Mouse (Mus musculus): ENCODE results near the gene Fto. TPM values are rescaled to one million over a fixed set of nuclear protein-coding genes. Genes with fewer than 3 reads are reported as not detected.

Fto gene
- total RNA-seq, 2 experiments from 2014 or later, result 69.8 to 77.5 TPM

DNA sequence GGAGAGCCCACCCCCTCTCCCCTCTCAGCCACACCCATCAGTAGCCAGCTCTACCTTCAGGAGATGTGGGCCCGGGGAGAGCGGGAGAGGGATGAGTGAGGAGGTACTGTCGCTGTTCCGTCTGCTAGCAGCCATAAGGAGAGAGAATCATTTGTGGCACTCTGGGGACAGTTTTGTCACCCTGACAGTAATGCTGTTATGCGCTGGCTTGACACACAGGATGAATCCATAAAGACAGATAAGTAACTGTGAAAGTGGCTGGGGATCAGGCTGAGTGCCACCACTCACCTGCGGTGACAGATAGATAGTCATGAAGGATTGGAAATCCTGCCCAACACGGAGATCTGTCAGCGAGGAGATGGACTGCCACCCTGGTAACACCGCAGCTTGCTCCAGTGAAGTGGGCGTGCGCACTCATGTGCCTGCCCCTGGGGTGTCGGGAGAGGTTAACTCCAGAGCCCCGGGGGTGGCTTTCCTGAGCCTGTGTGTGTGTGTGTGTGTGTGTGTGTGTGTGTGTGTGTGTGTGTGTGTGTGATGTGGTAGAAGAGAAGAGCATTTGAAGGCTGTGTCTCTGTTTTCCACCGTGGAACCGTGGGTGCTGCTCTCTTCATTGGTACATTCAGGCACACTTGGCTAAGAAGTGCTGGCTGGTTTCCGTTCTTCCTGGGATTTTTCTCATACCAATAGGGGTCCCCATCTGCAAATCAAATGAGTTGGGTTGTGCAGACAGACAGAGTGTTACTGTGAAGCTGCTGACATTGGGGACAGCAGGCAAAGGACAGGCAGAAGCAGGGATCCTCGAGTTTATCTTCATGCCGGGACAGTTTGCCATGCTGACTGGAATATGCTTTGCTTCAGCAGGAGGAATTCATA is 312.6 kb downstream of the Fto start:
- DNase-seq, result no peak
- intact Hi-C loops (cut with DNase I), result loop anchor here (10.0 kb wide), 1 partner anchor 241 kb away; no protein-coding TSS in a partner anchor

DNA sequence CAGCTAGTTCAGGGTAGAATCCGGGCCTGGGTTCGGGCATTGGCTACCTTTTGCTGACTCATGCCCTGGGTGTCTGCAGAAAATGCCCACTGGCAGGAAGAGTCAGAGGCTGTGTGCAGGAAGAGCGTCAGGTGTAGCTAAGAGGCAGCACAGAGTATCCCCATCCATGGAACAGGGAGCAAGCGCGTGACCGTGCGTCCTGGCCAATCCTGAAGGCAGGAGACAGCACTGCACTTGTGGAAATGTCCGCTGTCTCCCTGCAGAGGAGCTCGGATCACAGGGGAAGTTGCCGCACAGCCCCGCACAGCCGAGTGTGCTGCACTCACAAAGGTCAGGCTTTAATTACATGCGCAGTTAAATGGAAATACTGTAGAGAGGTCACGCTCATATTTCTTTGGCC is 316.3 kb downstream of the Fto start:
- peak; percentile 45 to 46 for DNase-seq
- intact Hi-C loops (cut with DNase I), result loop anchor here (10.0 kb wide), 1 partner anchor 245 kb away; no protein-coding TSS in a partner anchor

DNA sequence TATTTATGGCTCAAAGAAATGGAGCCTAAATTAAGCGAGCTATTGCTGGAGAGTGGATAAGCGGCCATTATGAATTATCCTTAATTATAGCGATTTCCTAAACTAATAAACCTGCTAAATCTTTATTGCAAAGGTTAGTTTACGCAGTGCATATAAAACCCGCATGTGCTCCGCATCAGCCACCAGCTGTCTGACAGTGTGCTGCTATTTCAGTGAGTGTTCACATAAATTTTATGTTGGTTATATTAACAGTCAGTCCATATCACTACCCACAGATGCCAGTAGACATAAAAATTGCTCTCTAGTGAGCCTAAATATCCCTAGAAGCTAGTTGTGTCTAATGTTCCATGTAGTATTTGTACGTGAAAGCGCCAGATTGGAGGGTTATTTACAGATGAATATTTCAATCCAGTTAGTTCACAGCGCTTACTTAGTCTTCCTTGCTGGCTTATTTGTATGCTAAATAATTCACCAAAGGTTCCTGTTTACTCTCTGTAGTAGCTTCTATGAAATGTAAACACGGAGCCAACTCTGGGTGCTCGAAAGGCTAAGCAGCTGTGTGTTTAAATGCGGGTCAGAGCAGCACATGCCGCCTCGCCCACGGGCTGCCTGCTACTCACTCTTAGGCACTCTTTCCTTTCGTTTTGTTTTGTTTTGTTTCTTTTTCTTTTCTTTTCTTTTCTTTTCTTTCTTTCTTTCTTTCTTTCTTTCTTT is 317.2 kb downstream of the Fto start:
- intact Hi-C loops (cut with DNase I), result no loop called here
- DNase-seq, result no peak

DNA sequence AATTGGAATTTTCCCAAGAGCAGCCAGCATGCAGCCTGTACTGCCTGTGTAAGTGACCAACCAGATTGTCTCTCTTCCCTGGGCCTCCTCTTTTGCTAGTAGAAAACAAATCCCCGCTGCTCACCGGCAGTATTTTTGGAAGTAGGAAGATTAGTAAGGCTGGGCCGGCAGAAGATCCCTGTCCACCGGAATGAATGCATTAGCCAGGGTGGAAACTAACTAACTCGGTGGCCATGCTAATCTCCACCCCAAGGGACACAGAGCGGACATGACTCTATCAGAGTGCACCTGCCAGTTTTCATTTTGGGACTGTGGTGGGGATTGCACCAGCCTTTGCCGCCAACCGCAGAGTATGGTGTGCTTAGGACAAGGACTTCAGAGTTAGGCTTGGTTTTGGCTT is 319.1 kb downstream of the Fto start:
- intact Hi-C loops (cut with DNase I), result no loop called here
- DNase-seq, result no peak

DNA sequence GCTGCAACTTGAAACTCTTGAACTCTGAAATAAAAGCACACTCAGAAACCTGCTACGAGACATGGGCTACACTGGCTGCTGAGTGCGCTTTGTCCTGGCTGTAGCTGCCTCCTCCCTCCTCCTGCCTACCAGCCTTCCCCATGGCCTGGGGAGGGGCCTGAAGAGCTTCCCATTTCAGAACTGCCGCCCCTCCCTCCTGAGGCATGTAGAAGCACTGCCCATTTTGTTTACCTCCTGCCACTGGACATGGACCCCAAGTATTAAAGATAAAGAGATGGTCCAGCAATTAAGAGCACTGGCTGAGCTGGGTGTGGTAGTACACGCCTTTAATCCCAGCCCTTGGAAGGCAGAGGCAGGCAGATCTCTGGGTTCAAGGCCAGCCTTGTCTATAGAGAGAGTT is 322.1 kb downstream of the Fto start:
- intact Hi-C loops (cut with DNase I), result no loop called here
- no peak for DNase-seq

DNA sequence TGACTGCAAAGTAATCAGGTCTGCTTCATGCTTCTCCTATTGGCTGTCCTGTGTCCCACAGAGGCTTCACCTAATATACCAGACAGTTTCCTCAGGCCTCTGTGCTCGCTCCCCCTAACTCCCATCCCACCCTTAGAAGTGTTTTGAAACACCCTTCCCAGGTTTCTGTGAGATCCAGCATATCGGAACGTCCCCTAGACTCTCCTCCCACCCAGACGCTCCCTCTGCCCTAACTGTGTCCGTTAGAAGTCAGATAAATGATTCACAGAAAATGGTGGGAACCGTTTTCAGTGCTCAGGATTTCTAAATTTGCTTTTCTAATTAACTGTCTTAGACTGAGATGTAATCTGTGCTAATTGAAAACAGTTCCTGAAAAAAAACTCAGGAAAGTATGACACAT is 323.6 kb downstream of the Fto start:
- intact Hi-C loops (cut with DNase I), result no loop called here
- DNase-seq, result no peak

DNA sequence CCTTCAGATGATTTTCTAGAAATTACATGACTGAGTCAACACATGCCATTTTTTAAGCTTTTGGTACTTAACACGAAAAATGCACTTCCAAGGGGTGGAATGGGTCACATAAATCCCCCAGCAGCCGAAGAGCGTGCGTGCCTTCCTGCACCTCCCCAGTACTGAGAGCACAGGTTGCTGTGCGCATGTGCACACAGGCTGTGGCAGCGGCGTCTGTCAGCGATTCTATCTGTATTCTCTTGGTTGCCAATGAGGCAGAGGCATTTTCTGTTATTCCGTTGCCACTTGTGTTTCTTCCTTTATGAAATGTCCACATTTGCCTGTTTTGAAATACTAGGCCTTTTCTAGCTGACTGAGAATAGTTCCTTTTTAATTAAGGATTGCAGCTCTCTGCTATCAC is 324.4 kb downstream of the Fto start:
- no peak for DNase-seq
- intact Hi-C loops (cut with DNase I), result no loop called here

DNA sequence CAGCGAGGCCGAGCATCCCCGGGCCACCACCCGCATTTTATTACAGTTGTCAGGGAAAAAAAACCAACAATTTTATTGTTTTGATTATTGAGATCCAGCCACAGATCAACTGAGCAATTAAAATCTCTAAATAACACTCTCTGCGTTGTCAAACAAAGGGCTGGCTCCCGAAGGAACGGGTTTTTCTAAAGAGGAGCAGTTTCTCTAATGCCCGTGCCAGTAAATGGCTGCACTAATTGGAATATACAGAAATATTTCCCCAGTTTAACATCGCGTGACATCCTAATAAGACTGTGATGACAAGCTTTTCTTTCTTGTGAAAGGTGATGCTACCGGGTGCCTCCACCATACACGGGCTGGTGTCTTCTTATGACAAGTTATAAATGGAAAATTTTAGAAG is 324.9 kb downstream of the Fto start:
- no peak for DNase-seq
- intact Hi-C loops (cut with DNase I), result no loop called here

DNA sequence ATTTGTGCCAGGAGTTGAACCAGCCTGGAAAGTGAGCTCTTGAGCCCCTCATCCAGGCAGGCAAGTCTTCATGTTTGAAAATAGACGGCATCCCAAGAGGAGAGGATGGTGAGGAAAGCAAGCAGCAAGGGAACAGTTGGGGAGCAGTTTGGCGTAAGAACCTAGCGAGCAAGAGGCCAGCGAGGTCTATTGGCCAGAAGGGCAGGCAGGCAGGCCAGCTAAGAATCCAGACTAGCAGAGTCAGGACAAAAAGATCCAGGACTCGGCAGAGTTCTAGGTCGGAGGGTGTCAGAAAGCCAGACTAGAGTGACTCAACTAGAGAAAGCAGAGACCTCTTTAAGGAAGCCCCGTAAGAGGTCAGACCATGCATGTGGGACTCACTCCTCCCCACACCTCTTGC is 327.1 kb downstream of the Fto start:
- peak; percentile 51 to 54 for DNase-seq
- intact Hi-C loops (cut with DNase I), result no loop called here

DNA sequence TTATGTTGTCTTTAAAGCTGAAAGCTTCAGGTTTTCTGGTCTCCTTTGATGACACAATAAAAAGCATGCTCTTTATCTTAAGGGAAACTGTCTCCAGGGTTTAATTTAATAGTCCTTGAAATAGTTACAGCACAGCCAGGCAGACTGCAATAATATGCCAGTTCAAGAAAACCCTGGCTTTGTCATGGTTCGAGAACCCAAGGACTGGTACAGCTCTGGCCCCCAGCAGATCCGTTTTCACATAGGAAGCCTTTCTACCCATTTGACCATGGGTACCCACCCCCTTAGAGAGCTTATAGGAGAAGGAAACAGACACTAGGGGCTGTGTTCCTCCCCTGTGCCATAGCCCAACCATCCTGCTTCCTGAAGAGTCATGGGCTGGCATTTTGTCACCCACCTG is 332.2 kb downstream of the Fto start:
- no peak for DNase-seq
- intact Hi-C loops (cut with DNase I), result no loop called here

DNA sequence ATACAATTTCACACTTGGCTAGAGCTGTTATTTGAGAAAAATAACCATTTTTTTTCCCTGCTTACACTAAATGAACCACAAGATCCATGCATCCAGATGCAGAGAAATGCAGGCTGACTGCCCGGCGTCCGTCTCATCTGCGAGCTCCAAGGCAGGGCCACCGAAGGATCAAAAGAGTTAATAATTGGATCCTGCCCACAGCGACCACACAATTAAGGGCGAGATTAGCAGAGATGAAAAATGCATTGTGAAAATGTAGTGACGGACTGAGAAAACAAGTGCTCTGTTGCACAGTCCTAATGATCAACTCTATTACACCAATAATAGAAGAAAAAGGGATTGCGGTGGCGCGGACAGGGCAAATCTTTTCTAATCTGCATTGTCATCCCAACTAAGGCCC is 334.6 kb downstream of the Fto start:
- intact Hi-C loops (cut with DNase I), result no loop called here
- DNase-seq, result no peak

DNA sequence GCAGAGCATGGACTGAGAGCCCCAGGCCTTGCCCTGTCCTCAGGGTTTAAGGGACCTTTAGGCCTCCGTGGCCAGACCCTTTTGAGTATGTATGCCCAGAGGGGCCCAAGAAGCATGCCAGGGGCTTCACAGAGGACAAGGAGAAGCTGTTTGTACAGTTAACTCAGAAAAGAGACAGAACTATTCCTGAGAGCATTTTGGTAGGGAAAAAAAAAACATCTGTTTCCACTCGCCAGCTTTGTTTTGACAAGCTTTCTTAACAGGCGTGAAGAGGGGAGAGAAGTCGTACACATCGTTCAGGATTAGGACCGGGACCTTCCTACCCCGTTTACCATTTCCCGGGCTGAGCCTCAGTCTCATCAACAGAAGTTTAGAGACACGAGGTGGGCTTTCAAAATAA is 335.5 kb downstream of the Fto start:
- intact Hi-C loops (cut with DNase I), result no loop called here
- no peak for DNase-seq

DNA sequence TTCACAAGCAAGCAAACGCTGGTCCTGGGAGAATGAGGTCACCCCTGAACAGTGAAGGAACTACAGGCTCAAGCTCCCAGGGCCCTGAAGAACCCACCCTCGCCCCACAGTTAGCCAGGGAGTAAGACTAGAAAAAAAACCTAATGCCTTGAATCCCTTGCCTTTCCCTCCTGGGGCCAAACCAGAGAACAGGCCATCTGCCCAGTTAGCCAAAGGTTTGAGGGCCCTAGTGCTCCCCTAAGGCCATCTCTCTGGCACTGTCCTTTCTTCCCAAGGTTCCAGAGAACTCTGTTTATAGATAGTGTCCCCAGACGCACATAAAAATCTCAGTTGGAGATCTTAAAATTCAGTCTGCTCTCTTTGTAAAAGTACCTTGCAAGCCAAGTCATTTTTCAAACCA is 340.2 kb downstream of the Fto start:
- intact Hi-C loops (cut with DNase I), result no loop called here

DNA sequence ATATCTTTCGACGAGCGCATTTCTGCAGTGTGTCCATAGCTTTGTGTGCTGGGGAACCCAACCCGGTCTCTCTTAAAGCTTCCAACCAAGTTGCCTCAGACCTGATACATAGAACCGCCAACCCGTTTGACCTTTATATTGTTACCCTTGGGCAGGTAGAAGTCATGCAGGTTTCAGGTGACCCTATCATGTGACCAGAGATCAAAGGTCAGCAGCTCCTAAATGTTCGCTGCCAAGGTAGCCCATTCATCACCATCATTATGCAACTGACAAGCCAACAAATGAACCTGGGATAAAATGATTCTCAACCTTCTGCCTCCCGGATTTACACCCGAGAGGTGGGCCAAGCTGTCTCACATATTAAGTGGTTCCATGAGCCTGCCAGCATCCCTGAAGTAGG is 344.1 kb downstream of the Fto start:
- intact Hi-C loops (cut with DNase I), result no loop called here
- DNase-seq, result no peak

More for the DNA sequence above, 340.2 kb downstream of the Fto start:
- no peak for DNase-seq

DNA sequence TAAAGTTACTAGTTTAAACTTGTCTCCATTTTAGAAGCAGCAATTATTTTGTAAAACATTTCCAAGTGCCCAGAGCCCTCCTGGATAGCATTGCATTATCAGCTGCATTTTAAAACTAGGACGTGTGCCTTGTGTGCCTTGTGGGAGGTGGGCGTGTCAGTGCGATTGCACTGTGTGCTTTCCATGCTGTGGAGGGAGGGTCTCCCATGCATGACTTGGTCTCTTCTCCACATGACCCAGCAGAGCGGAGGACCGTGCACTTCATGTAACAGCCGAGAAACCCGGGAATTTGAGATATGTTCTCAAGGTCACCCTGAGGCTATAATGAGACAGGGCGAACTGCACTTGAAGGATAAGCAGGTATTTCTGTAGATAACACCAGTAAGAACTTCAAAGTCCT is 347.6 kb downstream of the Fto start:
- no peak for DNase-seq
- intact Hi-C loops (cut with DNase I), result no loop called here

DNA sequence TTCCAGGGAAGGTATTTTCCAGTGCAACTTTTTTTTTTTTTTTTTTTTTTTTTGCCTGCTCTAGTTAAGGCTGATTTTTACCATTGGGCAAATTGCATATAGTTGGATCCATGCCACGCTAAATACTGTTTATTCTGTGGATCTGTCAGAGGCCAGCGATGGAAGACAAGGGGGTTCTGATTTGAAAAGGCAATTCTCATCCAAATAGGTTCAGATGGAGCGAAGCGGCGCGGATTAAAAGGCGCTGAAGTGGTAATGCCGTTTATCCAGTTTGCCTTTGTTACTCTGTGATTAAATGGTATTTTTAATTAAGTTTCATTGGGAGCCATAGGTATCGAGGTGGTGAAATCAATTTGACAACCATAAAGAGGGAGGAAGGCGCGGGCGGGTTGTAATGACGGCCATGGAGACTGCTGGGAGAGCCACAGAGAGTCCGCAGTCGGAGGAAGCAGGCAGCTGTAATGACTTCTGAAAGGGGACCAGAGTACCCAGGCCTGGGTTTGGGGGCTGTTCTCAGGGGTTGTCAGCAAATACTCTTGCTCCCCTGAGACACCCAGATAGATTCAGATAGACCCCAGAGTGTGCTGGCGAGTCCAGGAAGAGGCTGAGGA is 356.2 kb downstream of the Fto start:
- intact Hi-C loops (cut with DNase I), result loop anchor here (10.0 kb wide), 1 partner anchor 1885 kb away; no protein-coding TSS in a partner anchor
- DNase-seq, result no peak

DNA sequence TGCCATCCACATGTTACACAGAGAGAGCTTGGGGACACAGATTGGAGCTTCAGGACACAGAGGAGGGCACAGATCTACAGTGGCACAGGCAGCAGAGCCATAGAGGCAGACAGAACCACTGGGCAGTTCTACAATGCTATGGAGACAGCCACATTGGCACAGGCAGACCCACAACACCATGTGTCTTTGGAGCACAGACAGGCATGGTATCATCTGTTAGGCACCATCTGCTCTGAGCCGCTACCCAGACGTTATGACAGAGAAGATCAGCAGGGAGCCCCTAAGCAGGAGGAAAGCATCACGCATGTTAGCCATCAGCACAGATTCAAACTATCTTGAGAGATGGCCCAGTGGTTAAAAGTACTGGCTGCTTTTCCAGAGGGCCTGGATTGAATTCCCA is 363.6 kb downstream of the Fto start:
- intact Hi-C loops (cut with DNase I), result loop anchor here (10.0 kb wide), 1 partner anchor 1892 kb away; no protein-coding TSS in a partner anchor

DNA sequence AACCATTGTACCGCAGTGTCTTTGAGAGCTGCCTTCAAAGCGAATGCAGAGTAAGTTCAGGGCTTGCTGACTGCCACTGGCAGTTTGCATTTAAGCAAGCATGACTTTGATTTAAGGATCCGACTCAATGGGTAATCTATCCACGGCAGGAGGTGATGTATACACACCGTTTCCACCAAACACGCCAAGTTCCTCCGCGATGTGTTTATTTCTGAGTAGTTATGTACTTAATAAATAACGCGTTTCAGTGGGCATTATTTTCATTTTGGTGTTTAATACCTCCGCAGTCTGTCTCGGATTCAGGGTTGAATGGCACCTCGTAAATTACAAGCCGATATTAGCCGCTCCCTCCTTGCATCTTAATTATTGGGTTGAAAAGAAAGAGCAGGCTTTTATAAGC is 366.1 kb downstream of the Fto start:
- no peak for DNase-seq
- intact Hi-C loops (cut with DNase I), result loop anchor here (10.0 kb wide), 1 partner anchor 1895 kb away; no protein-coding TSS in a partner anchor

More for the DNA sequence above, 363.6 kb downstream of the Fto start:
- no peak for DNase-seq

DNA sequence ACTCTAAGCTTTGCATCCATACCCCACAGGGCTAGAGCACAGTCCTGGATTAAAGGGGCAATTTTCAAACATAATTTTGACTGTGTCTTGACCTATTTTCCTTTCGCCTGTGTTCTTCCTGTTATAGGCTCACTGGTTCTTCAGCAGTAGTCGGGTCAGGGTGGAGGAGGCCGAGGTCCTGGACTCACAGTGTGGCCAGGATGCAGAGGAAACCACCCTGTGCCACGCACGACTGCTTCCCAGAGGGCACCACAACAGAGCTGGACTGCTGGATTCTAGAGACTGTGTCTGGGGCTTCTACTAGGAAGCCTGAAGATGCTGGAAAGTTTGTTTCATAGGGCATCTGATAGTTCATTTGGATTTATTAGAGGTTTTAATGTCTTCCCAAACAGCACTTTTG is 366.8 kb downstream of the Fto start:
- DNase-seq, result no peak
- intact Hi-C loops (cut with DNase I), result no loop called here

DNA sequence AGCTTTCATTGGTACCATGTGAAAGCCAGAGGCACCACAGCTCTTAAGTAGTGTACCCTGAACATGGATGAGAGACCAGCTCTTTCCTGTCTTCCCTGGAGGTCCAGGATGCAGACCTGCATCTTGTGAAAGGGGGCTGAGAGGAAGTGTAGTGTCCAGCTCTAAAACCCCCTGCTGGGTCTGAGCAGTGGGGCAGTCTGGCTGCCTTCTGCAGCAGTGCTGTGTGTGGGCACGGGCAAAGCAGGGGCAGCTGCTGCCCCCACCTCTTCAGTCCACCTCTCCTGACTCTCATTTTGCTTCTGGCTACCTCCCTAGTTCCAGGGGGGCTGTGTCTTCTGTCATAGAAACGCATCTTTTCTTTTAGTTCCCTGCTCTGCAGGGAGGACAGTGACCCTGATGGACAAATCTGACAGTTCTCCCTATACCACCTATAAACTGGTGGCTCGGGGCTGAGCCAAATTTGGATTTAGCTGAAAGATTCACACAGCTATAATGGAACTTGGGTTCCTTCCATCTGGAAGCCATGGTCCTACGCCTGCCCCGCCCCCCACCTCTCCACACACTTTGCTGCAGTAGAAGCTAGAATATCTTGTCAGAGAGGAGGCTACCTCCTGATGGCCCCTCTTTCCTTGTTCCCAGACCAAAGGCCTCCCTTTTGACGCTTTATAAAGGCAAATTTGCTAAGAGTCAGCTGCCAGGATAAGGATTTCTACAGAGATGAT is 371.4 kb downstream of the Fto start:
- no peak for DNase-seq
- intact Hi-C loops (cut with DNase I), result no loop called here

DNA sequence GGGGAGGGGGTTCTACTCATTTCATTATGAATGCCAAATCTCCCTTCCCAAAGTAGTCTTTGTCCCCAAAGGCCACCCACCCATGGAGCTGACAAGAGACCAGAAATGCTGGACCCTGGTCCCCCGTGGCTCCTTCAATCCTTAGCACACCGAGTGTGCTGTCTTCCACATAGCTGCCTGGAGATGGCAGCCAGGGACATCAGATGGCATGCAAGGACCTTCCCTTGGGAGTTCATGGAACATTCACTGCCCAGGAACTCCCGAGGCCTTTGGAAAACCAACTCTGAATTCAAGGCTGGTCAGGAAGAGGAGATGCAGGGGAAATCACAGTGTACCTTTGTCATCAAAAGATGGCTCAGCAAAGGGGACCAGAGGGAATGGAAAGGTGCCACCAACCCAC is 372.1 kb downstream of the Fto start:
- DNase-seq, result no peak
- intact Hi-C loops (cut with DNase I), result no loop called here

All from gastrocnemius, postnatal 36 days (tissue).